Mouse (Mus musculus): ENCODE data around the gene Sema7a. TPM values are rescaled to one million over a fixed set of nuclear protein-coding genes. Genes with fewer than 3 reads are reported as not detected.
A peak's percentile ranks its signal among the peaks of the same experiment; 100 is the strongest.

Gene Sema7a
- total and polyA plus RNA-seq, 3 experiments: 0.03 TPM; not detected in 2

GRCm38 (mm10) chr9:57907206-57907605, 32.7 kb upstream of the Sema7a start:
- peaks cover 0 to 2% of the 10 kb centered on the region in 2 experiments; a peak in 1 of 4 replicates for H3K36me3 ChIP-seq (ENCODE audit: control insufficient read depth in 1 of 2, insufficient read depth in 2 of 2, low read length in 2 of 2)
- H3K79me2 ChIP-seq (ENCODE audit: control insufficient read depth, insufficient read depth, low read length, poor library complexity): peaks cover 5% of the 10 kb centered on the region; the same call in 1 of the 2 replicates
- no peak overlapping the region for H3K4me3 ChIP-seq (ENCODE audit: control insufficient read depth in 1 of 2, insufficient read depth in 1 of 2, low read depth in 2 of 2, low read length in 2 of 2)
- H3K27me3 ChIP-seq (ENCODE audit: control insufficient read depth in 1 of 2, insufficient read depth in 2 of 2, low read length in 2 of 2): peaks cover 0 to 3% of the 10 kb centered on the region in 2 experiments; a peak in 1 of 4 replicates
- DNase-seq (ENCODE audit: low read depth, low spot score): peak; percentile 48
- TF ChIP-seq KAT2A (conservative IDR thresholded peaks at IDR 0.05; ENCODE audit: low read depth, low read length) (no peak), USF1 (IDR thresholded peaks at IDR 0.05; ENCODE audit: low read depth, low read length) (no peak), RAD21 (IDR thresholded peaks at IDR 0.05; ENCODE audit: low read depth, low read length) (no peak), TCF12 (IDR thresholded peaks at IDR 0.05; ENCODE audit: low read depth, low read length) (no peak), RCOR1 (IDR thresholded peaks at IDR 0.05; ENCODE audit: low read depth, low read length) (no peak), POLR2AphosphoS5 (IDR thresholded peaks at IDR 0.05; ENCODE audit: borderline replicate concordance, low read depth, low read length) (no peak), ETS1 (IDR thresholded peaks at IDR 0.05; ENCODE audit: low read depth, low read length) (no peak), MAFK (IDR thresholded peaks at IDR 0.05; ENCODE audit: borderline replicate concordance, low read depth, low read length) (no peak), POLR2AphosphoS2 (IDR thresholded peaks at IDR 0.05; ENCODE audit: low read length) (no peak), UBTF (IDR thresholded peaks at IDR 0.05; ENCODE audit: borderline replicate concordance, insufficient read depth, low read depth, low read length) (no peak), NELFE (IDR thresholded peaks at IDR 0.05; ENCODE audit: low read depth, low read length) (no peak), CHD1 (IDR thresholded peaks at IDR 0.05; ENCODE audit: low read depth, low read length) (no peak), TAL1 (IDR thresholded peaks at IDR 0.05; ENCODE audit: low read length) (no peak), MAX (IDR thresholded peaks at IDR 0.05; ENCODE audit: low read length) (no peak), MYC (IDR thresholded peaks at IDR 0.05; ENCODE audit: low read depth, low read length) (no peak), ZC3H11A (IDR thresholded peaks at IDR 0.05; ENCODE audit: low read depth, low read length) (no peak), MYB (IDR thresholded peaks at IDR 0.05; ENCODE audit: low read depth, low read length) (no peak), CHD2 (IDR thresholded peaks at IDR 0.05; ENCODE audit: low read length) (no peak), EP300 (IDR thresholded peaks at IDR 0.05; ENCODE audit: low read depth in 1 of 2, low read length in 2 of 2) (no peak), NRF1 (IDR thresholded peaks at IDR 0.05; ENCODE audit: insufficient read depth, low read depth, low read length, poor library complexity, severe bottlenecking) (no peak)
- H3K4me1 ChIP-seq (ENCODE audit: control insufficient read depth in 1 of 2, insufficient read depth in 2 of 2, low read length in 2 of 2): peaks cover 2 to 5% of the 10 kb centered on the region in 2 experiments; a peak in 3 of 4 replicates
- no peak overlapping the region for H3K9ac ChIP-seq (ENCODE audit: control insufficient read depth, low read depth, low read length, poor library complexity, severe bottlenecking)
- no peaks in the 10 kb centered on the region for H3K9me3 ChIP-seq (replicated peaks; ENCODE audit: insufficient read depth, low read length)
- no peak overlapping the region for H3K27ac ChIP-seq (ENCODE audit: control insufficient read depth, low read depth, low read length)

Measured in MEL (cell line).